Mouse (Mus musculus): Measurements from ENCODE around the gene Msi1. TPM values are rescaled to one million over a fixed set of nuclear protein-coding genes. Genes with fewer than 3 reads are reported as not detected.
A peak's percentile ranks its signal among the peaks of the same experiment; 100 is the strongest.

Gene Msi1
- polyA plus RNA-seq (2015; fragmentation: Nextera tagmentation; extraction: Ambion mirVana) = 12.1 and 14.1 TPM in 2 replicates

- Histone ChIP-seq H3K27ac (ENCODE audit: low read length) (peak within 1 kb of the TSS; percentile 78), H3K27me3 (ENCODE audit: insufficient read depth, low read length) (peaks cover 11% of the 10 kb centered on the region; the same call in 1 of the 2 replicates), H3K4me2 (replicated peaks; ENCODE audit: low read depth, low read length) (peak within 1 kb of the TSS; percentile 95), H3K4me1 (ENCODE audit: insufficient read depth, low read length) (peaks cover 36% of the 10 kb centered on the region), H3K9me3 (ENCODE audit: low read length) (no peaks in the 10 kb centered on the region), H3K9ac (replicated peaks; ENCODE audit: low read length) (peak within 1 kb of the TSS; percentile 95), H3K36me3 (ENCODE audit: insufficient read depth, low read length) (no peaks in the 10 kb centered on the region), H3K4me3 (ENCODE audit: low read length) (peak within 1 kb of the TSS; percentile 93)
- peak; percentile 77 for ATAC-seq (ENCODE audit: low FRiP score, low TSS enrichment)
- WGBS = 2% methylated on average over 40 of the region's 117 CpGs
Measured at GRCm38 (mm10) chr5:115429359-115430186, at the start of gene Msi1. TSS of gene Msi1 (plus strand) at chr5:115429599.

DNA sequence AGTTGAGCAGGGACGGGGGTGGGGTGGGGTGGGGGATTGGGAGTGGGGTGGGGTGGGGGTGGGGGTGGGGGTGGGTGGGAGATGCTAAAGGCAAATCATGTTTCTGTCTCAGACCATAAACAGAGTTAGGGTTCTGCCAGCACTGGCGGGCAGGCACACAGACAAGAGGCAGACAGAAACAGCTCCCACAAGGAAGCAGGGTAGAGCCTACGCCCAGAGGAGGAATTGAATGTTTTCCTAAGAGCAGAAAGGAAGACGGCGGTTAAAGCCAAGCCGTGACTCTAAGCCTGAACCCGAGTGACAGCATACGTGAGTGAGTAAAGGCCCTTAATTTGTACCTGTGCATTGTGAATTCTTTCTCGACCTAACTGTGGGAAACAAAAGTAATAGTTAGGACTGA, 37.5 kb upstream of the Msi1 start:
- no peaks in the 10 kb centered on the region for H3K9me3 ChIP-seq (ENCODE audit: low read length)
- H3K4me1 ChIP-seq (ENCODE audit: insufficient read depth, low read length) = peaks cover 9% of the 10 kb centered on the region; the same call in 1 of the 2 replicates
- no peak for ATAC-seq (ENCODE audit: low FRiP score, low TSS enrichment)
- no peak overlapping the region for H3K4me3 ChIP-seq (ENCODE audit: low read length)
- WGBS = 18% methylated on average over 9 of the region's 9 CpGs
- no peak overlapping the region for H3K27ac ChIP-seq (ENCODE audit: low read length)
- no peaks in the 10 kb centered on the region for H3K36me3 ChIP-seq (ENCODE audit: insufficient read depth, low read length)
- H3K27me3 ChIP-seq (ENCODE audit: insufficient read depth, low read length) = no peaks in the 10 kb centered on the region
- H3K9ac ChIP-seq (replicated peaks; ENCODE audit: low read length) = no peak overlapping the region
- H3K4me2 ChIP-seq (replicated peaks; ENCODE audit: low read depth, low read length) = no peak overlapping the region

DNA sequence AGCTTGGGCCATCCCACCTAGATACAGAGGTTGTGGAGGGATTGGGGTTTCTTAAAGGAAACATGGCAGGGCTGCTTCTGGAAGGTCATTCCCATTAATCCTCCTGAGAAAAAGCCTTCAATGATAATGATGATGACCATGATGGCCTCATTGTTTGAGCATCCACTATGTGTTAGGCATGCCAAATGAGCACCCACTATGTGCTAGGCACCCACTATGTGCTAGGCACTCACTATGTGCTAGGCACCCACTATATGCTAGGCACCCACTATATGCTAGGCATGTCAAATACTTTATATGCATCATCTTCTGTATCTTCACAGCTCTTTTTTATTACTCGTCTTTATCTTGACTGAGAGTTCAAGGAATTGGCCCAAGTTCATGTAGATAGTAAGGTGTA, 36.4 kb upstream of the Msi1 start:
- no peak overlapping the region for H3K9ac ChIP-seq (replicated peaks; ENCODE audit: low read length)
- H3K9me3 ChIP-seq (ENCODE audit: low read length) = no peaks in the 10 kb centered on the region
- no peak overlapping the region for H3K27ac ChIP-seq (ENCODE audit: low read length)
- H3K4me3 ChIP-seq (ENCODE audit: low read length) = no peak overlapping the region
- no peaks in the 10 kb centered on the region for H3K36me3 ChIP-seq (ENCODE audit: insufficient read depth, low read length)
- peaks cover 10% of the 10 kb centered on the region; the same call in 1 of the 2 replicates for H3K4me1 ChIP-seq (ENCODE audit: insufficient read depth, low read length)
- H3K27me3 ChIP-seq (ENCODE audit: insufficient read depth, low read length) = no peaks in the 10 kb centered on the region
- H3K4me2 ChIP-seq (replicated peaks; ENCODE audit: low read depth, low read length) = no peak overlapping the region
- ATAC-seq (ENCODE audit: low FRiP score, low TSS enrichment) = no peak
- 92% methylated on average over 1 of the region's 1 CpGs for WGBS

- Histone ChIP-seq H3K4me1 (ENCODE audit: insufficient read depth, low read length) (peaks cover 18% of the 10 kb centered on the region), H3K9ac (replicated peaks; ENCODE audit: low read length) (peak overlapping the region; percentile 47), H3K4me3 (ENCODE audit: low read length) (peak overlapping the region; percentile 13; the same call in 1 of the 2 replicates), H3K36me3 (ENCODE audit: insufficient read depth, low read length) (no peaks in the 10 kb centered on the region), H3K27me3 (ENCODE audit: insufficient read depth, low read length) (no peaks in the 10 kb centered on the region), H3K27ac (ENCODE audit: low read length) (peak overlapping the region; percentile 48), H3K4me2 (replicated peaks; ENCODE audit: low read depth, low read length) (peak overlapping the region; percentile 36), H3K9me3 (ENCODE audit: low read length) (no peaks in the 10 kb centered on the region)
- ATAC-seq (ENCODE audit: low FRiP score, low TSS enrichment) = peak; percentile 90
- 3% methylated on average over 8 of the region's 8 CpGs for WGBS
Measured at GRCm38 (mm10) chr5:115394223-115394622, 35.2 kb upstream of the Msi1 start.

DNA sequence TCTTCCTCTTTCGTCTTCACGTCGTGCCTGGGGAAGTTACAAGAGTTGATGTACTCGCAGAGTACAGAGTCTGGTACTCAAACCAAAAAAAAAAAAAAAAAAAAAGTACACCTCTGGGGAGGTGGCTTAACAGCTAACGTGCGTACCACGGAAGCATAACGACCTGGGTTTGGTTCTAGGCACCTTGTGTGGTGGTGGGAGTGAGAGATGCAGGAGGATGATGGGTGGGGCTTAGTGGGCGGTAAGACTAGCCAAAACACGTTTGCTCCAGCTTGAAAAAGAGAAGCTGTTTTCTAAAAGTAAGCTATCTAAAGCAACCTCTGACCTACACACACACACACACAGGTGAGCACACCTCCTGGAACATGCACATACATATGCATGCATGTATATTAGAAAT, 34.6 kb upstream of the Msi1 start:
- Histone ChIP-seq H3K4me2 (replicated peaks; ENCODE audit: low read depth, low read length) (peak overlapping the region; percentile 36), H3K9me3 (ENCODE audit: low read length) (no peaks in the 10 kb centered on the region), H3K36me3 (ENCODE audit: insufficient read depth, low read length) (no peaks in the 10 kb centered on the region), H3K27ac (ENCODE audit: low read length) (peak overlapping the region; percentile 48), H3K4me1 (ENCODE audit: insufficient read depth, low read length) (peaks cover 18% of the 10 kb centered on the region), H3K4me3 (ENCODE audit: low read length) (0 out of 2 replicates have a peak overlapping the region, but pooled peaks have one; percentile 13), H3K27me3 (ENCODE audit: insufficient read depth, low read length) (no peaks in the 10 kb centered on the region), H3K9ac (replicated peaks; ENCODE audit: low read length) (peak overlapping the region; percentile 47; the same call in 1 of the 2 replicates)
- WGBS = 13% methylated on average over 10 of the region's 10 CpGs
- no peak for ATAC-seq (ENCODE audit: low FRiP score, low TSS enrichment)

DNA sequence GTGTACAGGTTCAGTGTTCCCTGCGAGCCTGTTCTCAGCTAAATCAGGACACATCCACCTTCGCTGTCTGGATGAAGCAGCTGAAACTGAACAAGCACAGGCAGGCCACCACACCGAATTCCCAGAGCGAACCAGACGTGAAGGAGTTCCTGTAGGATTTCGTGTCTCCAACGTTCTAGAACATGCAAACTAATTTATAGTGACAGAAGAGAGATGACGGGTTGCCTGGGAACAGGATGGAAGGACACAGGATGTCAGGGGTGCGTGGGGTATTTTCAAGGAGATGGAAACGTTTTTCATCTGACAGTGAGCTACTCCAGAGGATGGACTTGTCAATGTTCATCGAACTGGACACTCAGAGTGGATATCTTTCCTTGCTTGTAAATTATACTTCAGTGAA, 32.7 kb upstream of the Msi1 start:
- no peak overlapping the region for H3K27ac ChIP-seq (ENCODE audit: low read length)
- H3K36me3 ChIP-seq (ENCODE audit: insufficient read depth, low read length) = no peaks in the 10 kb centered on the region
- no peak overlapping the region for H3K9ac ChIP-seq (replicated peaks; ENCODE audit: low read length)
- no peaks in the 10 kb centered on the region for H3K27me3 ChIP-seq (ENCODE audit: insufficient read depth, low read length)
- H3K4me1 ChIP-seq (ENCODE audit: insufficient read depth, low read length) = peaks cover 18% of the 10 kb centered on the region
- H3K9me3 ChIP-seq (ENCODE audit: low read length) = no peaks in the 10 kb centered on the region
- 40% methylated on average over 11 of the region's 11 CpGs for WGBS
- no peak overlapping the region for H3K4me2 ChIP-seq (replicated peaks; ENCODE audit: low read depth, low read length)
- no peak overlapping the region for H3K4me3 ChIP-seq (ENCODE audit: low read length)
- ATAC-seq (ENCODE audit: low FRiP score, low TSS enrichment) = no peak

DNA sequence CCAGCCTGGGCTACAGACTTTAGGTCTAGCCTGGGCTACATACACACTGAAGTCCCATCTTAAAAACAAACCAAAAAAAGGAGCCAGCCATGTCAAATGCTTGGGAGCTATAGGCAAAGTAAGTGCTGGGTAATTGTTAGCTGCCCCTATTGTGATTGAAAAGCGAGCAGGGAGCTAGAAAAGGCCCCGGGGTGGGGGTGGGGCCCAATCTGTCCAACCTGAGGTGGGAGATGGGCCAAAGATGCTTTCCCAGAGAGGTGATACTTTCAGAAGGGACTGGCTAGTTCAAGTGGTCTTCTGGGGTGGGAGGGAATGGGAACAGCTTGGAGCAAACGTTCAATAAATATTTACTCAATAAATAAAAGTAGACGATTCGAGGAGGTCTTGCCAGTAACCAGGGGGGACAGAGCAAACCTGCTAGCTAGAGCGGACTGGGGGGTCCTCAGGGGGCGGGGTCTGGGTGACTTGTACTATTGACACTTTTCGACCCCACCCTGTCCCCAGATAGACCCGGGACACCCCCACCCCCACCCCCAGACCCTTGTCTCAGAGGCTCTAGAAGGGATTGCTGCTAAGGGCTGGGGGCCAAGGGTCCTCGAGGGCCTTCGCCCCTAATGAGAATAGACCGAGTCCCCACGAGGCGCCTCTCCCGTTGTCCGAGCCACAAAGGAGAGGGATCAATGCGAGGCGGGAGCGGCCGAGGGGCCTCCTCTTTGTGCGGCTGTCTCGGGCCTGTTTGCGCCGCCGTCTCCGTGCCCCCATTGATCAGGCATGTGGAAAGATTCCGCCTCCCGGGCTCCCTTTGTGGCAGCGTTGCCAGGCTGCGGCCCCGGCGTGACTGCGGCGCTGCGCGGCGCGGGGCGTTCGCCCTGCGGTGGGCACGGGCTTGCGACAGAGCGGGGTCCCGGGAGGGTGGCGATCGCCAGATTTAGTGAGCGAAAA, 31.3 kb upstream of the Msi1 start:
- peak overlapping the region; percentile 48 for H3K4me3 ChIP-seq (ENCODE audit: low read length)
- ATAC-seq (ENCODE audit: low FRiP score, low TSS enrichment) = peak; percentile 40; the same call in 1 of the 2 replicates
- peak overlapping the region; percentile 79 for H3K4me2 ChIP-seq (replicated peaks; ENCODE audit: low read depth, low read length)
- 3% methylated on average over 48 of the region's 48 CpGs for WGBS
- H3K4me1 ChIP-seq (ENCODE audit: insufficient read depth, low read length) = peaks cover 18% of the 10 kb centered on the region
- no peaks in the 10 kb centered on the region for H3K27me3 ChIP-seq (ENCODE audit: insufficient read depth, low read length)
- H3K36me3 ChIP-seq (ENCODE audit: insufficient read depth, low read length) = no peaks in the 10 kb centered on the region
- H3K9me3 ChIP-seq (ENCODE audit: low read length) = no peaks in the 10 kb centered on the region
- peak overlapping the region; percentile 80 for H3K9ac ChIP-seq (replicated peaks; ENCODE audit: low read length)
- peak overlapping the region; percentile 47; the same call in 1 of the 2 replicates for H3K27ac ChIP-seq (ENCODE audit: low read length)

- Histone ChIP-seq H3K36me3 (ENCODE audit: insufficient read depth, low read length) (no peaks in the 10 kb centered on the region), H3K27me3 (ENCODE audit: insufficient read depth, low read length) (no peaks in the 10 kb centered on the region), H3K4me1 (ENCODE audit: insufficient read depth, low read length) (peaks cover 22% of the 10 kb centered on the region), H3K4me3 (ENCODE audit: low read length) (no peak overlapping the region), H3K4me2 (replicated peaks; ENCODE audit: low read depth, low read length) (no peak overlapping the region), H3K27ac (ENCODE audit: low read length) (no peak overlapping the region), H3K9ac (replicated peaks; ENCODE audit: low read length) (no peak overlapping the region), H3K9me3 (ENCODE audit: low read length) (no peaks in the 10 kb centered on the region)
- no peak for ATAC-seq (ENCODE audit: low FRiP score, low TSS enrichment)
- 89% methylated on average over 8 of the region's 8 CpGs for WGBS
Measured at GRCm38 (mm10) chr5:115402063-115402462, 27.3 kb upstream of the Msi1 start.

DNA sequence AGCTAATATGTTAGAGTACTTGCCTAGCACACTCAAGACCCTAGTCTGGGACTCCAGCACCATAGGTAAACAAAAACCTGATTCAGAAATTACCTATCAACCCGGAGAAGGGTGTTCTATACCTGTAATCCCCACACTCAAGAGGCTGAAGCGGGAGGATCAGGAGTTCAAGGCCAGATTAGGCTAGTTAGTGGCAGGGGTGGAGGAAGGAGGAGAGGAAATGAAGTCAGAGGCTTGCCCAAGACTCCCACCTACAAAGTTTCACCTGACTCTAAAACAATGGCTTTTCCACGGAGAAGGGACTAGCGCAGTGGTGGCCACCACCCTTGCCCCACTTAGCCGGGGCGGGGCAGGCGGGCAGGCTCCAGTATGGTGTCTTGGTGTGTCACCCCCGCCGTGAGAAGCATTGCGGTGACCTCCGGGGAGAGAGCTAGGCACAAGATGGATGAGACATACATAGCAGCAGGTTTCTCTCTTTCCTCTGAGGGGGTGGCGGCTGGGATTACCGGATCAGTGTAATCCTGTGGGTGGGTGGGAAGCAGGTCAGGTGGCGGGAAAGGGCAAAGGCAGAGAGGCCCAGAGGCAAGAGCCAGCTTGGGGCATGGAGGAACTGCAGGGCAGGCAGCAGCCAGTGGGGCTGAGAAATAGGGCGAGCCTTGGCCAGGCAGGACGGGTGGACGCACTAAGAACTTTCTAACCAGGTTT, 25.8 kb upstream of the Msi1 start:
- Histone ChIP-seq H3K4me2 (replicated peaks; ENCODE audit: low read depth, low read length) (peak overlapping the region; percentile 58), H3K27ac (ENCODE audit: low read length) (no peak overlapping the region), H3K9ac (replicated peaks; ENCODE audit: low read length) (peak overlapping the region; percentile 66), H3K9me3 (ENCODE audit: low read length) (no peaks in the 10 kb centered on the region), H3K27me3 (ENCODE audit: insufficient read depth, low read length) (no peaks in the 10 kb centered on the region), H3K36me3 (ENCODE audit: insufficient read depth, low read length) (no peaks in the 10 kb centered on the region), H3K4me3 (ENCODE audit: low read length) (peak overlapping the region; percentile 2; the same call in 1 of the 2 replicates), H3K4me1 (ENCODE audit: insufficient read depth, low read length) (peaks cover 15% of the 10 kb centered on the region)
- no peak for ATAC-seq (ENCODE audit: low FRiP score, low TSS enrichment)
- 24% methylated on average over 16 of the region's 17 CpGs for WGBS
